Mouse (Mus musculus) skeletal muscle tissue, adult 2 months (tissue): Measurements from ENCODE around the gene Galnt2.

Experiments used
- DNase-seq: peaks from one replicate; pipeline ENCODE4 v3.0.0-alpha.2; 2012; ENCODE audit warnings: low read depth, low spot score

Gene Galnt2

GRCm38 (mm10) chr8:124290911-124291691 lies 59.9 kb downstream of the Galnt2 start:
- DNase-seq: peak; percentile 58

GRCm38 (mm10) chr8:124291693-124292092 lies 60.5 kb downstream of the Galnt2 start:
- no peak for DNase-seq

- DNase-seq: no peak
Observed at GRCm38 (mm10) chr8:124292965-124293364, 61.8 kb downstream of the Galnt2 start.

- DNase-seq: no peak
Observed at GRCm38 (mm10) chr8:124294425-124294824, 63.2 kb downstream of the Galnt2 start.

- DNase-seq: no peak
Observed at GRCm38 (mm10) chr8:124294900-124295299, 63.7 kb downstream of the Galnt2 start.

GRCm38 (mm10) chr8:124295357-124295756 lies 64.2 kb downstream of the Galnt2 start:
- DNase-seq: no peak

- DNase-seq: peak; percentile 64
Observed at GRCm38 (mm10) chr8:124301512-124301911, 70.3 kb downstream of the Galnt2 start.

GRCm38 (mm10) chr8:124301935-124302555 lies 70.9 kb downstream of the Galnt2 start:
- DNase-seq: no peak

- no peak for DNase-seq
Observed at GRCm38 (mm10) chr8:124303211-124303902, 72.2 kb downstream of the Galnt2 start.

GRCm38 (mm10) chr8:124304141-124304540 lies 73.0 kb downstream of the Galnt2 start:
- no peak for DNase-seq

- no peak for DNase-seq
Observed at GRCm38 (mm10) chr8:124306574-124306973, 75.4 kb downstream of the Galnt2 start.

GRCm38 (mm10) chr8:124307700-124308099 lies 76.5 kb downstream of the Galnt2 start:
- peak; percentile 76 for DNase-seq

GRCm38 (mm10) chr8:124310509-124310908 lies 79.3 kb downstream of the Galnt2 start:
- no peak for DNase-seq

- DNase-seq: no peak
Observed at GRCm38 (mm10) chr8:124311111-124311510, 79.9 kb downstream of the Galnt2 start.

GRCm38 (mm10) chr8:124311723-124312122 lies 80.5 kb downstream of the Galnt2 start:
- DNase-seq: no peak

- DNase-seq: no peak
Observed at GRCm38 (mm10) chr8:124312228-124312627, 81.0 kb downstream of the Galnt2 start.

- DNase-seq: no peak
Observed at GRCm38 (mm10) chr8:124314803-124315202, 83.6 kb downstream of the Galnt2 start.

- peak; percentile 65 for DNase-seq
Observed at GRCm38 (mm10) chr8:124316466-124317136, 85.4 kb downstream of the Galnt2 start.

GRCm38 (mm10) chr8:124317191-124317682 lies 86.0 kb downstream of the Galnt2 start:
- DNase-seq: no peak

GRCm38 (mm10) chr8:124317821-124318220 lies 86.6 kb downstream of the Galnt2 start:
- no peak for DNase-seq

- DNase-seq: peak; percentile 68
Observed at GRCm38 (mm10) chr8:124318612-124319315, 87.6 kb downstream of the Galnt2 start.
